9 mouse cellular contexts compared by ENCODE assay signal in genomic region chr5:142319268-142319667, GRCm38 (mm10).
DNase-seq lines count a peak whose midpoint lies in the region; TF ChIP-seq lines count a peak whose summit lies in the region.
"Had no signal": no experiment of that assay in that cellular context is flagged by ENCODE, and none has a peak within 500 bp of the region (broad histone marks: within the 10 kb centered on the region; RNA-seq: fewer than 3 reads in every experiment).

No protein-coding gene starts in this region.

- 6% methylated on average over 7 of the region's 7 CpGs for WGBS in forebrain, embryonic 10.5 days
- 8% methylated on average over 7 of the region's 7 CpGs for WGBS in lung, adult 2 months

- H3K9me3 ChIP-seq in forebrain, embryonic 10.5 days, result no peaks in the 10 kb centered on the region
- H3K9me3 ChIP-seq: heart, embryonic 13.5 days had no signal

- H3K27ac ChIP-seq in forebrain, embryonic 10.5 days, result no peak overlapping the region
- H3K27ac ChIP-seq: heart, embryonic 13.5 days had no signal

- no peaks in the 10 kb centered on the region for H3K4me1 ChIP-seq in forebrain, embryonic 10.5 days
- no peaks in the 10 kb centered on the region for H3K4me1 ChIP-seq in lung, adult 2 months (ENCODE audit: control insufficient read depth, insufficient read depth, low read length)

- DNase-seq in ES-CJ7 (ENCODE audit: low read depth, low spot score), result peak; percentile 75
- peak; percentile 16 for DNase-seq in brain, embryonic 18.5 days (ENCODE audit: low read depth, low spot score)
- DNase-seq in forebrain, embryonic 10.5 days (ENCODE audit: extremely low spot score, low spot score), result peak; percentile 76
- peak; percentile 75 for DNase-seq in heart, postnatal 4 days
- peak; percentile 25 to 81 for DNase-seq in layer of hippocampus, adult 18-20 months (ENCODE audit: low spot score in 2 of 2)
- DNase-seq in lung, adult 2 months, result peak; percentile 51
- DNase-seq in retina, postnatal 1 day, result peak; percentile 82
- peak; percentile 51 for DNase-seq in urinary bladder, postnatal 14 days (ENCODE audit: low spot score)

- no peak overlapping the region for H3K4me3 ChIP-seq in forebrain, embryonic 10.5 days
- H3K4me3 ChIP-seq in lung, adult 2 months (replicated peaks; ENCODE audit: extremely low read depth, low read depth, low read length), result no peak overlapping the region
- H3K4me3 ChIP-seq: heart, embryonic 13.5 days had no signal

- H3K27me3 ChIP-seq in forebrain, embryonic 10.5 days (ENCODE audit: poor library complexity, severe bottlenecking), result no peaks in the 10 kb centered on the region

- no peak for TF ChIP-seq POLR2A in lung, adult 2 months (IDR thresholded peaks at IDR 0.05; ENCODE audit: borderline replicate concordance, extremely low read depth, low read depth, low read length)

- H3K36me3 ChIP-seq in forebrain, embryonic 10.5 days (replicated peaks), result no peaks in the 10 kb centered on the region
- H3K36me3 ChIP-seq: heart, embryonic 13.5 days had no signal

- peak; percentile 82 for TF ChIP-seq CTCF in lung, adult 2 months (IDR thresholded peaks at IDR 0.05; ENCODE audit: insufficient read depth, low read length)

Comparison
In these comparisons a context has a peak if more than half of its experiments do, and no peak if none do; other contexts are left out.
1. DNase-seq: peak in every context shown above with its lines; median percentile 82 in retina, postnatal 1 day; 76 in forebrain, embryonic 10.5 days; 75 in ES-CJ7; 75 in heart, postnatal 4 days; 53 in layer of hippocampus, adult 18-20 months; 51 in lung, adult 2 months; 51 in urinary bladder, postnatal 14 days; 16 in brain, embryonic 18.5 days.